ENCODE assay signal across 21 mouse cellular contexts in the genomic region with DNA sequence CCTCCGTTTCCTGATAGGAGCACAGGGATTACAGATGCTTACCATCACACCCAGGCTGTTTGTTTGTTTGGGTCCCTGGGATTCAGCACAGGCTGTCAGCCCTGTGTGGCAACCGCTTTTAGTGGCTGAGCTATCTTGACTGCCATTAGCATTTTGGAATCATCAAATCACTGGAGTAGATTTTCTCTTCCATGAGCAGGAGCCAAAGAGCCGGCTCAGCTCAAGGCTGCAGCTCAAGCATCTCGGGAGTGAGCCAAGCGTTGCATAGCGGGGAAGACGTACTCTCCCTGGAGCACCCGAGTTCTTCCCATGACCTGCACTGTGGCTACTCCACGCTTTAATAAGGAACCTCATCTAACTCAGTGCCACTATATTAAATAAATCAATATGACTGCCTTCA.
DNase-seq lines count a peak whose midpoint lies in the region; ATAC-seq and TF ChIP-seq lines count a peak whose summit lies in the region.
"Had no signal": no experiment of that assay in that cellular context is flagged by ENCODE, and none has a peak within 500 bp of the region (broad histone marks: within the 10 kb centered on the region; RNA-seq: fewer than 3 reads in every experiment).

No protein-coding gene starts in this region.

- no peaks in the 10 kb centered on the region for H3K36me3 ChIP-seq in forebrain, postnatal 0 days (ENCODE audit: insufficient read depth)
- H3K36me3 ChIP-seq in forebrain, embryonic 11.5 days (ENCODE audit: control insufficient read depth, insufficient read depth, low read length), result no peaks in the 10 kb centered on the region
- no peaks in the 10 kb centered on the region for H3K36me3 ChIP-seq in neural tube, embryonic 15.5 days
- H3K36me3 ChIP-seq: embryonic facial prominence, embryonic 13.5 days; G1E; heart, embryonic 13.5 days; hindbrain, embryonic 15.5 days had no signal

- no peak overlapping the region for H3K9ac ChIP-seq in forebrain, postnatal 0 days
- no peak overlapping the region for H3K9ac ChIP-seq in forebrain, embryonic 11.5 days (ENCODE audit: low read length)
- no peak overlapping the region for H3K9ac ChIP-seq in neural tube, embryonic 15.5 days (replicated peaks)
- H3K9ac ChIP-seq: embryonic facial prominence, embryonic 13.5 days; heart, embryonic 13.5 days; hindbrain, embryonic 15.5 days had no signal

- H3K4me3 ChIP-seq in forebrain, postnatal 0 days (ENCODE audit: low read depth, low read length), result no peak overlapping the region
- H3K4me3 ChIP-seq in forebrain, embryonic 11.5 days (ENCODE audit: low read depth, low read length), result no peak overlapping the region
- H3K4me3 ChIP-seq in neural tube, embryonic 15.5 days (replicated peaks), result no peak overlapping the region
- H3K4me3 ChIP-seq in olfactory bulb, adult 2 months (ENCODE audit: insufficient read depth, low read depth, low read length), result no peak overlapping the region
- H3K4me3 ChIP-seq: embryonic facial prominence, embryonic 13.5 days; heart, embryonic 13.5 days; hindbrain, embryonic 15.5 days had no signal

- H3K4me2 ChIP-seq in forebrain, postnatal 0 days (ENCODE audit: low read depth), result no peak overlapping the region
- no peak overlapping the region for H3K4me2 ChIP-seq in forebrain, embryonic 11.5 days (ENCODE audit: low read depth, low read length, severe bottlenecking)
- H3K4me2 ChIP-seq in neural tube, embryonic 15.5 days, result no peak overlapping the region
- H3K4me2 ChIP-seq: embryonic facial prominence, embryonic 13.5 days; heart, embryonic 13.5 days; hindbrain, embryonic 15.5 days had no signal

- TF ChIP-seq POLR2A in olfactory bulb, adult 2 months (IDR thresholded peaks at IDR 0.05; ENCODE audit: insufficient read depth, low read depth, low read length), result no peak

- no peak for TF ChIP-seq CTCF in forebrain, postnatal 0 days (IDR thresholded peaks at IDR 0.05; ENCODE audit: low read depth)
- TF ChIP-seq CTCF in olfactory bulb, adult 2 months (IDR thresholded peaks at IDR 0.05; ENCODE audit: insufficient read depth, low read depth, low read length), result no peak

- no peaks in the 10 kb centered on the region for H3K9me3 ChIP-seq in forebrain, postnatal 0 days (ENCODE audit: low read length)
- H3K9me3 ChIP-seq in forebrain, embryonic 11.5 days (ENCODE audit: control insufficient read depth, low read length), result no peaks in the 10 kb centered on the region
- H3K9me3 ChIP-seq in neural tube, embryonic 15.5 days (replicated peaks), result no peaks in the 10 kb centered on the region
- H3K9me3 ChIP-seq: embryonic facial prominence, embryonic 13.5 days; G1E; heart, embryonic 13.5 days; hindbrain, embryonic 15.5 days had no signal

- WGBS in forebrain, postnatal 0 days, result 58% methylated on average over 9 of the region's 9 CpGs
- 85% methylated on average over 9 of the region's 9 CpGs for WGBS in forebrain, embryonic 11.5 days
- 73% methylated on average over 9 of the region's 9 CpGs for WGBS in neural tube, embryonic 15.5 days
- 70% methylated on average over 9 of the region's 9 CpGs for WGBS in olfactory bulb, adult 2 months

- H3K27me3 ChIP-seq in forebrain, postnatal 0 days (ENCODE audit: insufficient read depth, low read length), result no peaks in the 10 kb centered on the region
- no peaks in the 10 kb centered on the region for H3K27me3 ChIP-seq in forebrain, embryonic 11.5 days (ENCODE audit: control insufficient read depth, insufficient read depth, low read length)
- no peaks in the 10 kb centered on the region for H3K27me3 ChIP-seq in neural tube, embryonic 15.5 days (replicated peaks)
- H3K27me3 ChIP-seq: embryonic facial prominence, embryonic 13.5 days; hindbrain, embryonic 15.5 days had no signal

- ATAC-seq in forebrain, postnatal 0 days, result peak; percentile 26; the same call in 1 of the 2 replicates
- ATAC-seq in forebrain, embryonic 11.5 days (replicated peaks; ENCODE audit: low FRiP score), result no peak
- no peak for ATAC-seq in neural tube, embryonic 15.5 days (ENCODE audit: low FRiP score)
- ATAC-seq: intestine, embryonic 16.5 days had no signal

- peaks cover 2% of the 10 kb centered on the region; the same call in 1 of the 2 replicates for H3K4me1 ChIP-seq in forebrain, postnatal 0 days (ENCODE audit: insufficient read depth)
- 0 out of 2 replicates have a peak, but pooled peaks cover 1% of the 10 kb centered on the region for H3K4me1 ChIP-seq in forebrain, embryonic 11.5 days (replicated peaks; ENCODE audit: control insufficient read depth, insufficient read depth, low read length)
- peaks cover 20% of the 10 kb centered on the region for H3K4me1 ChIP-seq in neural tube, embryonic 15.5 days
- peaks cover 43% of the 10 kb centered on the region for H3K4me1 ChIP-seq in olfactory bulb, adult 2 months (ENCODE audit: control insufficient read depth, insufficient read depth, low read length)

- no peak overlapping the region for H3K27ac ChIP-seq in forebrain, postnatal 0 days (ENCODE audit: low read depth, low read length)
- H3K27ac ChIP-seq in forebrain, embryonic 11.5 days (ENCODE audit: low read depth, low read length), result no peak overlapping the region
- H3K27ac ChIP-seq in neural tube, embryonic 15.5 days (replicated peaks), result peak overlapping the region; percentile 37
- peak overlapping the region; percentile 17; the same call in 1 of the 2 replicates for H3K27ac ChIP-seq in olfactory bulb, adult 2 months (ENCODE audit: insufficient read depth, low read depth, low read length)
- H3K27ac ChIP-seq: embryonic facial prominence, embryonic 13.5 days; heart, embryonic 13.5 days; hindbrain, embryonic 15.5 days had no signal

- peak; percentile 40 for DNase-seq in adrenal gland, postnatal 14 days
- no peak for DNase-seq in adrenal gland, adult 2 months
- peak; percentile 52 for DNase-seq in forebrain, postnatal 0 days
- no peak for DNase-seq in forebrain, embryonic 11.5 days (ENCODE audit: low spot score)
- DNase-seq in neural tube, embryonic 10.5 days (ENCODE audit: extremely low spot score, low spot score), result no peak
- no peak for DNase-seq in layer of hippocampus, adult 9-11 months
- DNase-seq: adrenal gland, postnatal 25 days; B cell, adult 2 months; cerebellum, adult 11-12 months; cerebellum, adult 9-10 months; cerebellum, postnatal 25 days; gastrocnemius, postnatal 36 days; heart, adult 11 months; heart, postnatal 36 days had no signal

Comparison
In these comparisons a context has a peak if more than half of its experiments do, and no peak if none do; other contexts are left out.
1. DNase-seq: peak in adrenal gland, postnatal 14 days (single experiment) and forebrain, postnatal 0 days (single experiment); none in adrenal gland, adult 2 months (single experiment), forebrain, embryonic 11.5 days (single experiment), neural tube, embryonic 10.5 days (single experiment) and layer of hippocampus, adult 9-11 months (single experiment).
2. H3K27ac ChIP-seq: peak in neural tube, embryonic 15.5 days (single experiment) and olfactory bulb, adult 2 months (single experiment); none in forebrain, postnatal 0 days (single experiment) and forebrain, embryonic 11.5 days (single experiment).